Mouse (Mus musculus): ENCODE results near the gene Slc24a2.

DNA sequence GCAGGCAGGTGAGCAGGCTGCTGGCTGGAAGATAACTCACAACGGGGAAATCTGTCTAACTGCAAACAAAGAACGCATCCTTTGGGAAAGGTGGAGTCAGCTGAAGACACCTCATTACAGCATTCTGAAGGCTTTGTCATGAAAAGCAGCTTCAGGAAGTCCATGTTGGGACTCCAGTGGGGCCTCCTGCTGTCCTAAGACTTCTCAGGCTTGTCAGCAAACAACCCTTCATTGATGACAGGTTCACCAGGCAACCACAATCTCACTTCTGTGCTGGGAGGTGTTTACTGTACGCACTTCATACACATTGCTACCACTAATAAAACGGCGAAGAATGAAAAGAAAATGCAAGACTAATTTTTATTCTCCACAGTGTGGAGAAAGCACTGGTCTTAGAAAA lies 165.1 kb downstream of the Slc24a2 start:
- no peak for TF ChIP-seq CTCF (IDR thresholded peaks at IDR 0.05; ENCODE audit: control insufficient read depth, insufficient read depth, insufficient read length)
- TF ChIP-seq MYOG (IDR thresholded peaks at IDR 0.05; ENCODE audit: control insufficient read depth, extremely low read depth, insufficient read length) = no peak
- TF ChIP-seq MAX (IDR thresholded peaks at IDR 0.05) = no peak
